18 mouse cellular contexts compared by ENCODE assay signal in genomic region chr5:132294469-132294868, GRCm38 (mm10).
A peak's percentile ranks its signal among the peaks of the same experiment; 100 is the strongest.
DNase-seq lines count a peak whose midpoint lies in the region; ATAC-seq and TF ChIP-seq lines count a peak whose summit lies in the region.
"Had no signal": no experiment of that assay in that cellular context is flagged by ENCODE, and none has a peak within 500 bp of the region (broad histone marks: within the 10 kb centered on the region; RNA-seq: fewer than 3 reads in every experiment).

No protein-coding gene starts in this region.

- peak overlapping the region; percentile 53; the same call in 1 of the 2 replicates for H3K27ac ChIP-seq in hindbrain, embryonic 10.5 days
- H3K27ac ChIP-seq in hindbrain, embryonic 11.5 days (ENCODE audit: low read depth, low read length): no peak overlapping the region
- no peak overlapping the region for H3K27ac ChIP-seq in neural tube, embryonic 13.5 days (replicated peaks)
- no peak overlapping the region for H3K27ac ChIP-seq in neural tube, embryonic 15.5 days (replicated peaks)
- H3K27ac ChIP-seq: heart, embryonic 13.5 days; left cerebral cortex, adult 2 months had no signal

- H3K4me2 ChIP-seq in hindbrain, embryonic 11.5 days (replicated peaks; ENCODE audit: low read depth, low read length): no peak overlapping the region
- H3K4me2 ChIP-seq in neural tube, embryonic 13.5 days: no peak overlapping the region
- no peak overlapping the region for H3K4me2 ChIP-seq in neural tube, embryonic 15.5 days
- H3K4me2 ChIP-seq: heart, embryonic 13.5 days had no signal

- H3K4me3 ChIP-seq in hindbrain, embryonic 10.5 days: no peak overlapping the region
- no peak overlapping the region for H3K4me3 ChIP-seq in hindbrain, embryonic 11.5 days (ENCODE audit: low read depth, low read length)
- H3K4me3 ChIP-seq in neural tube, embryonic 13.5 days: no peak overlapping the region
- H3K4me3 ChIP-seq in neural tube, embryonic 15.5 days (replicated peaks): no peak overlapping the region
- H3K4me3 ChIP-seq: heart, embryonic 13.5 days; left cerebral cortex, adult 2 months had no signal

- peaks cover 62% of the 10 kb centered on the region for H3K4me1 ChIP-seq in hindbrain, embryonic 10.5 days (replicated peaks)
- H3K4me1 ChIP-seq in hindbrain, embryonic 11.5 days (replicated peaks; ENCODE audit: control insufficient read depth, insufficient read depth, low read length): peaks cover 9% of the 10 kb centered on the region
- H3K4me1 ChIP-seq in neural tube, embryonic 13.5 days (replicated peaks): peaks cover 51% of the 10 kb centered on the region
- H3K4me1 ChIP-seq in neural tube, embryonic 15.5 days: peaks cover 39% of the 10 kb centered on the region

- no peak for DNase-seq in hindbrain, embryonic 10.5 days (ENCODE audit: low spot score)
- no peak for DNase-seq in hindbrain, embryonic 11.5 days (ENCODE audit: low spot score)
- peak; percentile 62 for DNase-seq in brain, embryonic 14.5 days (ENCODE audit: low read depth)
- DNase-seq in layer of hippocampus, postnatal 36 days: no peak
- DNase-seq in urinary bladder, postnatal 25 days (ENCODE audit: low spot score): no peak
- DNase-seq: cerebellum, adult 2 months; kidney, adult 8-10 months; kidney, postnatal 25 days; left cerebral cortex, postnatal 4 days; liver; thymus, postnatal 36 days had no signal

- no peak overlapping the region for H3K9ac ChIP-seq in hindbrain, embryonic 11.5 days (ENCODE audit: low read depth, low read length)
- 0 out of 2 replicates have a peak overlapping the region, but pooled peaks have one; percentile 41 for H3K9ac ChIP-seq in neural tube, embryonic 13.5 days
- no peak overlapping the region for H3K9ac ChIP-seq in neural tube, embryonic 15.5 days (replicated peaks)
- H3K9ac ChIP-seq: heart, embryonic 13.5 days had no signal

- H3K27me3 ChIP-seq in hindbrain, embryonic 10.5 days (ENCODE audit: insufficient read depth, poor library complexity, severe bottlenecking): no peaks in the 10 kb centered on the region
- no peaks in the 10 kb centered on the region for H3K27me3 ChIP-seq in hindbrain, embryonic 11.5 days (ENCODE audit: control insufficient read depth, insufficient read depth, low read length)
- no peaks in the 10 kb centered on the region for H3K27me3 ChIP-seq in neural tube, embryonic 13.5 days
- H3K27me3 ChIP-seq in neural tube, embryonic 15.5 days (replicated peaks): no peaks in the 10 kb centered on the region
- H3K27me3 ChIP-seq: heart, embryonic 13.5 days had no signal

- ATAC-seq in hindbrain, embryonic 11.5 days (ENCODE audit: low FRiP score): no peak
- no peak for ATAC-seq in neural tube, embryonic 13.5 days (ENCODE audit: low read depth)
- ATAC-seq in neural tube, embryonic 15.5 days (ENCODE audit: low FRiP score): no peak
- ATAC-seq: inflammation-experienced regulatory T-cells, adult 6 months; lung, postnatal 0 days had no signal

- WGBS in hindbrain, embryonic 10.5 days: 26% methylated on average over 3 of the region's 3 CpGs
- 26% methylated on average over 3 of the region's 3 CpGs for WGBS in hindbrain, embryonic 11.5 days
- WGBS in neural tube, embryonic 13.5 days: 16% methylated on average over 3 of the region's 3 CpGs
- 25% methylated on average over 3 of the region's 3 CpGs for WGBS in neural tube, embryonic 15.5 days

- TF ChIP-seq POLR2A in brain, embryonic 14.5 days (IDR thresholded peaks at IDR 0.05; ENCODE audit: borderline replicate concordance, extremely low read depth, insufficient read depth, insufficient read length, poor library complexity, severe bottlenecking): no peak

- H3K9me3 ChIP-seq in hindbrain, embryonic 10.5 days: no peaks in the 10 kb centered on the region
- no peaks in the 10 kb centered on the region for H3K9me3 ChIP-seq in hindbrain, embryonic 11.5 days (ENCODE audit: control insufficient read depth, low read length)
- no peaks in the 10 kb centered on the region for H3K9me3 ChIP-seq in neural tube, embryonic 13.5 days
- no peaks in the 10 kb centered on the region for H3K9me3 ChIP-seq in neural tube, embryonic 15.5 days (replicated peaks)
- H3K9me3 ChIP-seq: G1E; heart, embryonic 13.5 days had no signal

- no peak for TF ChIP-seq CTCF in brain, embryonic 14.5 days (IDR thresholded peaks at IDR 0.05; ENCODE audit: borderline replicate concordance, extremely low read depth, insufficient read depth, insufficient read length)

- H3K36me3 ChIP-seq in hindbrain, embryonic 10.5 days: no peaks in the 10 kb centered on the region
- no peaks in the 10 kb centered on the region for H3K36me3 ChIP-seq in hindbrain, embryonic 11.5 days (ENCODE audit: control insufficient read depth, insufficient read depth, low read length)
- no peaks in the 10 kb centered on the region for H3K36me3 ChIP-seq in neural tube, embryonic 13.5 days
- H3K36me3 ChIP-seq in neural tube, embryonic 15.5 days: no peaks in the 10 kb centered on the region
- H3K36me3 ChIP-seq: G1E; heart, embryonic 13.5 days had no signal
